Mouse (Mus musculus) bone marrow, adult 2 months (tissue): ENCODE data around the gene Slmap. TPM values are rescaled to one million over a fixed set of nuclear protein-coding genes. Genes with fewer than 3 reads are reported as not detected.

ENCODE experiments used
- H3K27ac ChIP-seq: fragments of 200-500 bp; 2 replicates; pipeline ENCODE4 v1.5.1; 2012; ENCODE audit warnings: low read depth, mild to moderate bottlenecking, control low read depth, inconsistent platforms, low read length; ENCODE audit not compliant: control insufficient read depth, poor library complexity, insufficient read depth
- H3K4me1 ChIP-seq: fragments of 200-500 bp; 2 replicates; pipeline ENCODE4 v1.6.1; 2011; ENCODE audit warnings: low read length; ENCODE audit not compliant: control insufficient read depth, insufficient read depth
- H3K4me3 ChIP-seq: fragments of 200-500 bp; replicated peaks from 2 replicates; pipeline ENCODE3; 2011; ENCODE audit warnings: mild to moderate bottlenecking, low read depth, low read length, control low read depth; ENCODE audit not compliant: control insufficient read depth
- CTCF ChIP-seq: fragments of 200-500 bp; IDR thresholded peaks from 2 replicates; pipeline ENCODE4 v1.5.1; 2011; ENCODE audit warnings: low read length, control low read depth; ENCODE audit not compliant: control insufficient read depth, insufficient read depth
- POLR2A ChIP-seq: fragments of 200-500 bp; IDR thresholded peaks from 2 replicates; pipeline ENCODE4 v1.6.1; 2011; ENCODE audit warnings: low read depth, mild to moderate bottlenecking, control low read depth, low read length, borderline replicate concordance; ENCODE audit not compliant: control insufficient read depth
- WGBS: fragments of 180-500 bp; shearing (Covaris S2); methylation state at CpG from one replicate; pipeline ENCODE4 v1.1.7; 2018; 5-methylcytosine and 5-hydroxymethylcytosine counted together
- polyA plus RNA-seq: library from polyadenylated mRNA; stranded (reverse); fragments of >200 nt; gene quantifications from 2 replicates; pipeline ENCODE4 v1.2.4, GENCODE M21; 2011; ENCODE audit warnings: low replicate concordance; ENCODE audit not compliant: missing spikeins, insufficient read depth, insufficient read length

Slmap gene
- polyA plus RNA-seq, 1 experiment: 75.2 TPM

DNA sequence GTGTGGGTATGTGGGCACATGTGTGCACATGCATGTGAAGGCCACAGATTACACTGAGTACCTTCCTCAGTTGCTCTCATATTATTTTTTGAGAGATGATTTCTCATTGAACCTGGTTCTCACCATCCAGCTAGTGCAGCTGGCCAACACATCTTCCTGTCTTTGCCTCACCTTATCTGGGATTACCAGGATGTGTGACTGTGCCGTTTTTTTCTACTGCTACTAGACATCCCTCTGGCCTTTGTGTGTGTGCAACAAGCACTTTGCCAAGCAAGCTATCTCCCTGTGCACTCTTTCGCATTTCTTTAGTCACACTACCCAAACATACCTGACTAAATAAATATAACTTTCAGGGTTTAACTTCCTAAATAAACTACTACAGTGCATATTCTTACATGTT, 87.5 kb downstream of the Slmap start:
- 73% methylated on average over 2 of the region's 2 CpGs for WGBS
- no peak overlapping the region for H3K4me3 ChIP-seq
- TF ChIP-seq CTCF (no peak), POLR2A (no peak)
- H3K27ac ChIP-seq: no peak overlapping the region
- no peaks in the 10 kb centered on the region for H3K4me1 ChIP-seq

DNA sequence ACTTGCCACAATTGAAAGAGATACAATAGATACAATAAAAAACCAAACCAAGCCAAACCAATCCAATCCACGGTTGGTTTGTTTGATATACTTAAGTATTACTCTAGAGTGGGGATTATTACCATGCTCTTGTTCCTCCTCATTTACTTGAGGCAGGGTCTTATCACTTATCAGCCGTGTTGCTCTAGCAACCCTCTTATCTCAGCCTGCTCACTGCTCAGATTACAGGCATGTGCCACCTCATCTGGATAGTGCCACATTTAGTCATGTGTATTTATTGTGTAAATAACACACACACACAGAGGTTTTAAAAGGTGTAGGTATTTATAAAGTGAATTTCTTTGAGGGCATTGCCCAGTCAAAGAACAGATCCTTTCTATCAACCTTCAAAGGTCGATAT, 88.2 kb downstream of the Slmap start:
- Histone ChIP-seq H3K27ac (no peak overlapping the region), H3K4me3 (no peak overlapping the region), H3K4me1 (no peaks in the 10 kb centered on the region)
- no peak for TF ChIP-seq POLR2A
- TF ChIP-seq CTCF: no peak
- 74% methylated on average over 3 of the region's 3 CpGs for WGBS

DNA sequence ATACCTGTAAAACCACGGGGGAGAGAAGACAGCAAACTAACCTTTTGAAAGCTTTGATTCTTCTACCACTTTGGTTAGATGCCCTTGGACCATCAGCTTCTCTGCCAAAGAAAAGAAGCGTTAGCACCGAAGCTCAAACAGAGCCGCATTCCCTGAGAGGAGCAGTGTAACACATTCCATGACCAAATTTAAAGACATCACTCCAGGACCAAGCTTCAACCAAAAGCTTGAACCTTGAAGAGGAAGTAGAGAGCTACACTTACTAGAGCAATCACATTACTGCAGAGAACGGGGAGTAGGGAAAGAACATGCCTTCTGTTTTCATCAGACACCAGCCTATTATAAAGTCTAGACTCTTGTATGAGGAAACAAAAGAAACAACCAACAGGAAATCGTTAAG, 92.2 kb downstream of the Slmap start:
- no peak for TF ChIP-seq CTCF
- WGBS: 71% methylated on average over 6 of the region's 6 CpGs
- Histone ChIP-seq H3K27ac (no peak overlapping the region), H3K4me3 (no peak overlapping the region), H3K4me1 (no peaks in the 10 kb centered on the region)

DNA sequence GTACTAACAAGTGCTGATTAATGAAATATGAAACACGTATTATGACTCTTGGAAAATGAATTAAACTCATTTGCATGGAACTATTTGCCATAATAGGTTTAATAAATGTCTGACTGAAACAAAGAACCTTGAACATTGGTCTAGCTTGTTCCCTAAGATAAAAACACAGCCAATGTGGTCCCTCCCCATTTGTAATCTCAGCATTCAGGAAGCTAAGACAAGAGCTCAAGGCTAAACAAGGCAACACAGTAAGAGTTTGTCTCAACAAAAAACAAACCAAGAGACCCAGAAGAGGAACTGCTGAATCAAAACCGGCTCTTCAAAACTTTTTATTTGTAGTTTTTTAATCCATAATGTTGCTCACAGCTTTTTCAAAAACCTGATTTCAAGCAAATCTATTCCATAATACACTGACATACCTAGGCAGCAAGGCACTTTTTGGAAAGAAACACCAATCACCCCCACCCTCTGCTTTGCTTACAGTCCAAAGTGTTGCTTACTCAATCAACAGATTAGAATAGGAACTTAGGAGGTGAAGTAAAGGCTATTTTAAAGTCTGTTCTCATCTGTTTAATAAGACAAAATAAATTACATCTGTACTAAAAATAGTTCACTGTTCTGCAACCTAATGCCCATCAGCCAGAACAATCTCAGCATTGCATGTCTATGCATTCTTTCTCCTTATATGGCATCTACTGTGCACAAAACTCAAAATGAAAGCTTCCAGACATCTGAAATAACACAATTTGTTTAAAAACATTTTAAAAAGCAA, 93.5 kb downstream of the Slmap start:
- WGBS: 74% methylated on average over 2 of the region's 2 CpGs

DNA sequence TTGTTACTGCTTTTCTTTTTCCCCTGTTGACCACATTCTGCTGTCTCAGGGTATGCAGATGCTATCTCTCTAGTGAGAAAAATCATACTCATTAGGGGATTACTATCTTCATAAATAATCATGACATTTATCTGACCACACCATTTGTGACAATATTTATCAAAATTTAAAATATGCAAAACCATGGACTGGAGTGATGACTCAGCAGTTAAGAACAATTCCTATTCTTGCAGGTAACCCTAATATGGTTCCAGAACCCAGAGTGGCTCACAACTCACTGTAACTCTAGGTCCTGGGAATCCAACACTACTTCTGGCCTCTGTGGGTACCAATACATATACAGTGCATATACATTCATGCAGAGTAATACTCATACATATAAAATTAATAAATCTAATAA, 94.7 kb downstream of the Slmap start:
- H3K27ac ChIP-seq: no peak overlapping the region
- no peaks in the 10 kb centered on the region; the same call in 1 of the 2 replicates for H3K4me1 ChIP-seq
- TF ChIP-seq CTCF (no peak), POLR2A (no peak)
- no peak overlapping the region for H3K4me3 ChIP-seq

More for the DNA sequence above, 93.5 kb downstream of the Slmap start:
- H3K27ac ChIP-seq: no peak overlapping the region
- TF ChIP-seq POLR2A: no peak
- TF ChIP-seq CTCF: no peak
- H3K4me3 ChIP-seq: no peak overlapping the region
- no peaks in the 10 kb centered on the region; the same call in 1 of the 2 replicates for H3K4me1 ChIP-seq

DNA sequence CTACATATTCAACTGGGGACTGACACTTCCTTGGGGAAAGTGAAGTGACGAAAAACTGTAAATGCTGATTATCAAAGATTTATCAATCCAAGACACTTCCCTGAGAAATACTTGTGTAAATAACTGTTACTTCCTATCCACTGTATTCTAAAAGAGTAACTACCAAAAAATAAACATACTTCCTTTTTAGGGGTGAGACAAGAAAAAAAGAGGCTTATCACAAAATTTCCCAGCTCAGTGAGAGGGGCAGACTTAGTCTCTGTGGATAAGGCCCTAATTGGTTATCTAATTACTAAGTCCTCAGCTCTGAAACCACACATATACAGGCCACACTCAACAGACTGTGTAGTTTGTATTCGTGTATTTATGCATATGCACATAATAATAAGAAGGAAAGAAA, 97.0 kb downstream of the Slmap start:
- H3K4me1 ChIP-seq: no peaks in the 10 kb centered on the region; the same call in 1 of the 2 replicates
- H3K4me3 ChIP-seq: no peak overlapping the region
- no peak for TF ChIP-seq POLR2A
- no peak for TF ChIP-seq CTCF
- no peak overlapping the region for H3K27ac ChIP-seq
- WGBS: 49% methylated on average over 2 of the region's 2 CpGs

DNA sequence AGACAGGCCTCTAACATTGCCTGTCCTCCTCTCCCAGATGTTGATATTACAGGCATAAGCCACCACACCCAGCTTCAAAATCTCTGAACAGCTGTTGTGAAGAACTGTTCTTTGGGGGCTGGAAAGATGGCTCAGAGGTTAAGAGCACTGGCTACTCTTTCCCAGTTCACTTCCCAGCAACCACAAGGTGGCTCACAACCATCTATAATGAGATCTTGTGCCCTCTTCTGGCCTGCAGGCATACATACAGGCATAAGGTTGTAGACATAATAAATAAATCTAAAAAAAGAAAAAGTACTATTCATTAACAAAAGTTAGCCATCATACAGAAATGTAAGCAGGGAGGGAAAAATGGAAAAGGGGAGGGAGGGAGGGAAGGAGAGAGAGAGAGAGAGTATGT, 98.4 kb downstream of the Slmap start:
- TF ChIP-seq POLR2A (no peak), CTCF (no peak)
- Histone ChIP-seq H3K4me1 (no peaks in the 10 kb centered on the region; the same call in 1 of the 2 replicates), H3K4me3 (no peak overlapping the region), H3K27ac (no peak overlapping the region)

DNA sequence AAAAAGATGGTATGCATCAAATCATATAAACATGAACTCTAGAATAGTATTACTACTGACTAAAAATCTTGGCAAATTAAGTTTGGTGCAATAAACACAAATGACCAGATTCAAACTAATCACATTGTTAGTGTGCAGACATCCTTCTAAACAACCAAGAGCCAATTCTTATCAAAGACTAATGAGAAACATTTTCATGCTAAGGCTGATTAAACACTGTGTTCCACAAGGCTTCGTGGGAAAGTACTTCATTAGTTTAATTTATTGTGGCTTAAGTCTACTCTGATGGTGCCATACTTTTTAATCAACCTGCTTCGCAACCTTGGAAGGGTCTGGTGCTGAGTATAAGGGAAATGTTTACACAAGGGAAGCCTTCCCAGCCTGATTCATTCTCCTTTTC, 102.4 kb downstream of the Slmap start:
- TF ChIP-seq CTCF (no peak), POLR2A (no peak)
- Histone ChIP-seq H3K27ac (no peak overlapping the region), H3K4me1 (no peaks in the 10 kb centered on the region), H3K4me3 (no peak overlapping the region)
- 83% methylated on average over 2 of the region's 2 CpGs for WGBS

DNA sequence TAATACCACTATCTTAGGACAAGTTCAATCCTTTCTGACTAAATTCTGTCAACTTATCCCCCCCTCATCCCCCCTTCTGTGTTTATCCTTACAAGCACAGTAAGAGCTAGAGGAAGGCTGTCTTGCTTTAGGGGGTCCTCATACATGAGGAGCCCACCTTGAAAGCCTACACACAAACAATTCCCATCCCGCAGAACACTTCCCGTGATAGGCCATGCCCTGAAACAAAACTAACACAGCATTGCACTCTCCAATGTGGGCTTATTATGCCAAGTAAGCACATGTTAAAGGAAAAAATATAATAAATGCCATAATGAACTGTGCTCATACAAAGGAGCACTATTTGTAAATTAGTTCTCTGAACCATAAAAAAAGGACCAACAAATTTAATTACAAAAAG, 102.8 kb downstream of the Slmap start:
- Histone ChIP-seq H3K27ac (no peak overlapping the region), H3K4me1 (no peaks in the 10 kb centered on the region), H3K4me3 (no peak overlapping the region)
- WGBS: 85% methylated on average over 2 of the region's 2 CpGs
- TF ChIP-seq CTCF (no peak), POLR2A (no peak)
